Mouse (Mus musculus): ENCODE measurements around the gene Gm30737. TPM values are rescaled to one million over a fixed set of nuclear protein-coding genes. Genes with fewer than 3 reads are reported as not detected.
"Not testable (repeated sequence)": the region's sequence is repeated elsewhere in the genome, so short reads cannot be mapped to it uniquely, and the experiment has no call there.

Gm30737 gene
- total RNA-seq (2021): not detected
- long read RNA-seq, experiment 1: 0 reads
- long read RNA-seq, experiment 2: 0 reads

DNA sequence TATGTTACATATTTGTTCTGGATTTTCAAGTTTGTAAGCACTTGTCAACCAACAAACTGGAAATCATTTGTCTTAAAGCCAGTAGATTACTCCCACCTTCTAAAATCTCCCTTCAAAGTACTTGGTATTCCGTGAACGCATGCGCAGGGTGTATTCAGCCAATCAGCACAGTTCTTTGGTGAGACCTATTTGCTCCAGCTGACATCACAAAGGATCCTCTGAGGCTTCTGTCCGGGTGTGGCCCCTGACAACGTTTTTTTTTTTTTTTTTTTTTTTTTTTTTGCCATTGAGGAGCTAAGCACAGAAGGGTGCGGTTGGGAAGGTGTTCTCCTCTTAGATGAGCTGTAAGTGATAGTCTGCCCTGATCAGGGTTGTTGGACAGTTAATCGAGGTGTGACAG is at the start of gene Gm30737:
Gene Gm30737, plus strand, starts transcription at position 301 of the 400 bp plus-strand sequence.
- DNase-seq (ENCODE audit: low spot score in 2 of 2): not testable (repeated sequence)

Measured in adrenal gland, postnatal 4 days (tissue).